In the genomic region with DNA sequence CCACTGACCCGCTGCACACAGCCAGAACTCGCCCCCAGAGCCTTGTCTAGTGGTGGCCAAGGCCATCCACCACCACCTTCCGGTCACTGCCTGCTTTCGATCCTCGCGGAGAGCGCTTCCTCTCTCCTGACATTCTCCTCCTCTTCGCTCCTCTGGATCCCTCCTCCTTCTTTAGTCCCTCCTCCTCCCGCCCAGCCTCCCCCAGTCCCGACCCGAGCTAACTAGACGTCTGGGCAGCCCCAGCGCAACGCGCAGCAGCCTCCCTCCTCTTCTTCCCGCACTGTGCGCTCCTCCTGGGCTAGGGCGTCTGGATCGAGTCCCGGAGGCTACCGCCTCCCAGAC, we compare ENCODE assay signal across 8 mouse cellular contexts. TPM values are rescaled to one million over a fixed set of nuclear protein-coding genes. Genes with fewer than 3 reads are reported as not detected.
DNase-seq lines count a peak whose midpoint lies in the region; ATAC-seq lines count a peak whose summit lies in the region.

A gene (plus strand): TSS at position 197 of the 342 bp plus-strand sequence.

- intact Hi-C loops in left cerebral cortex, postnatal 10 days (cut with DNase I), result loop anchor here (10.0 kb wide), 1 partner anchor 227 kb away; no protein-coding TSS in a partner anchor

- H3K27me3 ChIP-seq in hindbrain, embryonic 14.5 days (ENCODE audit: control insufficient read depth, insufficient read depth, low read length), result peaks cover 37% of the 10 kb centered on the region

- no peaks in the 10 kb centered on the region; the same call in 1 of the 2 replicates for H3K4me1 ChIP-seq in hindbrain, embryonic 14.5 days (replicated peaks; ENCODE audit: control insufficient read depth, insufficient read depth, low read length)

- H3K27ac ChIP-seq in hindbrain, embryonic 14.5 days, result no peak within 1 kb of the TSS

- H3K4me3 ChIP-seq in hindbrain, embryonic 14.5 days (replicated peaks; ENCODE audit: low read length), result peak within 1 kb of the TSS; percentile 54

- peak within 1 kb of the TSS; percentile 58 for H3K9ac ChIP-seq in hindbrain, embryonic 14.5 days

- no peaks in the 10 kb centered on the region for H3K36me3 ChIP-seq in hindbrain, embryonic 14.5 days (replicated peaks; ENCODE audit: control insufficient read depth, insufficient read depth)

- H3K4me2 ChIP-seq in hindbrain, embryonic 14.5 days (replicated peaks), result peak within 1 kb of the TSS; percentile 83

- 0% methylated on average over 21 of the region's 21 CpGs for WGBS in hindbrain, embryonic 14.5 days

- DNase-seq in ZHBTc4 (ENCODE audit: low read depth, low spot score), result peak; percentile 81
- DNase-seq in cerebellum, adult 9-11 months, result peak; percentile 10
- DNase-seq in gastrocnemius, postnatal 10 days, result peak; percentile 67
- DNase-seq in hindbrain, embryonic 14.5 days (ENCODE audit: low spot score), result peak; percentile 47
- peak; percentile 16 to 75 for DNase-seq in left cerebral cortex, postnatal 10 days (ENCODE audit: extremely low spot score in 1 of 2, low spot score in 2 of 2)
- DNase-seq in lung, postnatal 4 days, result peak; percentile 73 to 79
- DNase-seq in right cerebral cortex, postnatal 4 days, result peak; percentile 42
- DNase-seq in spleen, postnatal 14 days (ENCODE audit: low spot score in 2 of 2), result no peak

- no peaks in the 10 kb centered on the region for H3K9me3 ChIP-seq in hindbrain, embryonic 14.5 days (ENCODE audit: control insufficient read depth, low read length)

- peak; percentile 86 for ATAC-seq in hindbrain, embryonic 14.5 days (ENCODE audit: low FRiP score)

RNA-seq across cellular contexts. Expression of the gene that starts here (rescaled TPM):
- 10 to 100 TPM; 24.3 to 25.4 TPM for total RNA-seq in gastrocnemius, postnatal 10 days (2021)
- 7.0 and 7.2 TPM in 2 replicates for polyA plus RNA-seq in hindbrain, embryonic 14.5 days (2014; fragmentation: Nextera tagmentation; extraction: Ambion mirVana)
- 10 to 100 TPM; 15.3 to 18.6 TPM for total RNA-seq in left cerebral cortex, postnatal 10 days (2021)

Comparison
In these comparisons a context has a peak if more than half of its experiments do, and no peak if none do; other contexts are left out.
1. DNase-seq: peak in ZHBTc4 (single experiment), cerebellum, adult 9-11 months (single experiment), gastrocnemius, postnatal 10 days (single experiment), hindbrain, embryonic 14.5 days (single experiment), left cerebral cortex, postnatal 10 days (2 of 2), lung, postnatal 4 days (2 of 2) and right cerebral cortex, postnatal 4 days (single experiment); none in spleen, postnatal 14 days (0 of 2).